Mouse (Mus musculus) right cerebral cortex, postnatal 4 days (tissue): Measurements from ENCODE around the gene Satb2.

Experiments used
- DNase-seq: peaks from one replicate; pipeline ENCODE4 v3.0.0-alpha.2; 2022

Gene Satb2

GRCm38 (mm10) chr1:56920472-56920871 lies 58.0 kb downstream of the Satb2 start:
- DNase-seq, result no peak

- DNase-seq, result no peak
Measured at GRCm38 (mm10) chr1:56914279-56914678, 64.2 kb downstream of the Satb2 start.

DNA sequence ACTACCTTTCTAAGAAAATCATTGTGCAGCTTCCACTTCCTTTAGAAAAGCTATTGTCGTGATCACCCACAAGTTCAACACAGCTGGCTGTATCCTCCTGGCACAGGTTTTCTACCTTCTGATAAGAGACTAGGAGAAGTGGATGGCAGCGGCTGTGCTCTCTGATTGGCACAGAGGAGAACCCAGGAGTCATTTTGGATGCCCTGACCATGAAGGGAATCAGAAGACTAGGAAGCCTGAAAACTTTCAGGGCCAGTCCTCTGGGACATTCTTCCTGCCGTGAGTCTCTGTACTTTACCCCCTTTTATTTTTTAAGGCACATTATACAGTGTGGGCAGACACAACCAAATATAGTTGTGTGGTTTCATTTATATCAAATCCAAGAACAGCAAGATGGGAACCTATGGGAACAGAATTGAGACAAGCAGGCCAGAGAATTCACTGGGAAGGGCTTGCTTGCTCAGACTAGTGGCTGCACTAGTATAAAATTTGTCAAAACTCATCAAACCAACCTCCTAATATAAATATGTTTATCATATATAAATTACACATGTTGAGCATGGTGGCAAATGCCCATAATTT lies 77.7 kb downstream of the Satb2 start:
- DNase-seq, result no peak

GRCm38 (mm10) chr1:56900187-56900586 lies 78.3 kb downstream of the Satb2 start:
- peak; percentile 43 for DNase-seq

DNA sequence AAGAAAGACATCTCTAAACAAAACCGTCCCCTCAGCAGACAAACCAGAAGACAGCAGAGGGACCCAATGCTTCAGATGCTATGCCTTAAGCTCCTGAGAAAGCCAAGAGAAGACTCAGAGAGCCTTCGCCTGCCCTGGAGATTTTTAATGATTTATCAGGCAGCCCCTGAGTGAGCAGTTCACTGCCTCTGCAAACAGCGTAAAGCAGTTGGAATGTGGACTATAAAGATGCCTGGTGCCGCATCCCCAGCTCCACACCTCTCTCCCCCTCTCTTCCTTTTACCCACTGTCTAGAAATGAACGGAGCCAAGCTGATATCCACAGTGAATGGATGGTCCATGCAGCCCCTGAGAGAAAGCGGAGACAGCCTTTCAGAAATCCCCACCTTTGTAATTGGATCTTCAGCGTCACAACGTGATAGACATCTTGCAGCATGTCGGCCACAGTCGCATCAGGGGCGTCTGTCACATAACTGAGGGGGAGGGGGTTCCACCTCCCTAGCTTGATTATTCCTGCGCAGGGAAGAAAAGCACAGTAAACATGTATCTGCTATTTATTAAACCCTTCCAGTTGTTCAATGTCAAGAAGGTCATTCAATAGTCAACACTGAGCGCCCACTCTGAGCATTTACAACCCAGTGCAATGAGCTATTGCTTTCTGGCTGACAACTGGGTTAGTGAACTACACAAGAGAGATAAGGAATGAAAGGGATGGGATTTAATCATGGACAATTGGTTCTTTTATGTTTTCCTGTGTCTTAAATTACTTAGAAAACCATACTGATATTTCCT lies 79.6 kb downstream of the Satb2 start:
- no peak for DNase-seq

GRCm38 (mm10) chr1:56897492-56898180 lies 80.8 kb downstream of the Satb2 start:
- DNase-seq, result no peak

- DNase-seq, result no peak
Measured at GRCm38 (mm10) chr1:56896670-56897069, 81.8 kb downstream of the Satb2 start.

- no peak for DNase-seq
Measured at GRCm38 (mm10) chr1:56892766-56893165, 85.7 kb downstream of the Satb2 start.

GRCm38 (mm10) chr1:56888939-56889338 lies 89.5 kb downstream of the Satb2 start:
- no peak for DNase-seq

GRCm38 (mm10) chr1:56887524-56887923 lies 90.9 kb downstream of the Satb2 start:
- no peak for DNase-seq

GRCm38 (mm10) chr1:56871485-56871884 lies 107.0 kb downstream of the Satb2 start:
- DNase-seq, result no peak

GRCm38 (mm10) chr1:56865246-56865645 lies 113.2 kb downstream of the Satb2 start:
- DNase-seq, result no peak

- no peak for DNase-seq
Measured at GRCm38 (mm10) chr1:56862799-56863198, 115.7 kb downstream of the Satb2 start.

GRCm38 (mm10) chr1:56857202-56857601 lies 121.2 kb downstream of the Satb2 start:
- DNase-seq, result no peak

GRCm38 (mm10) chr1:56850446-56850845 lies 128.0 kb downstream of the Satb2 start:
- no peak for DNase-seq

- no peak for DNase-seq
Measured at GRCm38 (mm10) chr1:56846358-56846757, 132.1 kb downstream of the Satb2 start.

GRCm38 (mm10) chr1:56845523-56846118 lies 132.8 kb downstream of the Satb2 start:
- no peak for DNase-seq

- DNase-seq, result no peak
Measured at GRCm38 (mm10) chr1:56844551-56845330, 133.7 kb downstream of the Satb2 start.

DNA sequence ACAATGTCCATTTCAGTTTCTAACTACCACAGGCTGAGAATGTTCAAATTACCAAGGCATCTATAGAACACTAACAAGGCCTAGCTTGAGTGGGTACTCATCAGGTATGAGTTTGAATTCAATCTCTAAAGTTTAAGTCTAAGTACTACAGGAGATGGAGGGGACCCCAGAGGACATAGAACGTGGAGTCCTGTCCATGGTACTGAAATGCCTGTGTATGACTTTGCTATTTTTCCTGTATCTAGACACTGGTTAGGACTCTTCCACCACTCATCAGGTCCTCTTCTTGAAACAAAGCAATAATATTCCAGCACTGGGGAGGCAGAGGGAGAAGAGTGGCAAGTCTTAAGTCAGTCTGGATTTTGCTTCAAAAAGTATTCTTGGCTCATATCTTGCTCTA lies 139.5 kb downstream of the Satb2 start:
- DNase-seq, result no peak

- DNase-seq, result no peak
Measured at GRCm38 (mm10) chr1:56833984-56834900, 144.2 kb downstream of the Satb2 start.

DNA sequence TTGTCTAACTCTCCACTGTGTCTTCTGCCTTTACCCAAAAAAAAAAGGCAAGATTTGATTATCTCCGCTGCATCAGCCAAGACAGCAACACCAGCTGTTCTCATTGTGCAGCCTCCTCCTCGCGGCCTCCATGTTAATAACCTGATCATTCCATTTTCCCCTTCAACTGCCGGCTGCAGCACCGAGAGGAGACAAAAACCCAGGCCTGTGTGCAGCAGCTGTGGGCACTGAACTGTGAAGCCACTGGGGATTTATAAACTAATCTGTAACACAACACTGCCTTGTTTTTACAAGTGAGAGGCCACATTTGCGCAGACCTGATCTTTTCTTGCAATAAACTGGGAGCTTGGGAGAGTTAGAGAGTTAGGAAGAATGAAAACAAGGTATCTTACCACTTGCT lies 145.1 kb downstream of the Satb2 start:
- no peak for DNase-seq

DNA sequence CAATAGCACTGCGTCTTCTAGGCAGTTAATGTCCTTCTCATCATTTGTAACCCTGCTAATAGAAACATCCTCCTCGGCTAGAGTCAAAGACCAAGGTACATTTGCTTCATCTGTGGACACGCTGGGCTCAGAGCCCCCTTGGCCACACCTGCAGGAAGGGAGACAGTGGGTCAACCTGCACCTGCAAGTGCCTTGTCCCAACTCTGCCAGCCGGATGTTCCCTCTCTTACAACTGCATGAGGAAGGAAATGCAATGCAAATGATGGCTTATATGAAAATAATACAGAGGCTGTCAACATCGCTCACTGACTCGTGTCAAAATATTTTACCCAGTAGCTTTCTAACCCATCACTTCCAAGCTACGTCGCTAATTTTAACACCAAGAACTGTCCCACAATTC lies 145.7 kb downstream of the Satb2 start:
- DNase-seq, result no peak
